Mouse (Mus musculus) forebrain, embryonic 12.5 days (tissue): ENCODE results near the gene Zfp322a. TPM values are rescaled to one million over a fixed set of nuclear protein-coding genes. Genes with fewer than 3 reads are reported as not detected.
"Not testable (repeated sequence)": the region's sequence is repeated elsewhere in the genome, so short reads cannot be mapped to it uniquely, and the experiment has no call there.

Source experiments
- ATAC-seq: fragments of 200-750 bp; cut with Nextera tagmentation; 2 replicates; pipeline ENCODE4 v1.8.0; 2017; ENCODE audit warnings: moderate TSS enrichment; ENCODE audit not compliant: low FRiP score
- H3K27ac ChIP-seq: fragments of 300-500 bp; sonication (generic); 2 replicates; pipeline ENCODE4 v1.5.1; 2016; ENCODE audit warnings: mild to moderate bottlenecking
- H3K27me3 ChIP-seq: fragments of 300-500 bp; sonication (generic); 2 replicates; pipeline ENCODE4 v1.6.1; 2016; ENCODE audit warnings: mild to moderate bottlenecking
- H3K36me3 ChIP-seq: fragments of 300-500 bp; sonication (generic); replicated peaks from 2 replicates; pipeline ENCODE4 v1.6.1; 2016; ENCODE audit warnings: mild to moderate bottlenecking
- H3K4me1 ChIP-seq: fragments of 300-500 bp; sonication (generic); 2 replicates; pipeline ENCODE4 v1.6.1; 2016
- H3K4me2 ChIP-seq: fragments of 300-500 bp; sonication (generic); 2 replicates; pipeline ENCODE4 v1.6.1; 2016; ENCODE audit warnings: mild to moderate bottlenecking, moderate library complexity
- H3K4me3 ChIP-seq: fragments of 300-500 bp; sonication (generic); replicated peaks from 2 replicates; pipeline ENCODE4 v1.5.1; 2016; ENCODE audit warnings: mild to moderate bottlenecking
- H3K9ac ChIP-seq: fragments of 300-500 bp; sonication (generic); 2 replicates; pipeline ENCODE4 v1.6.1; 2016; ENCODE audit warnings: mild to moderate bottlenecking
- H3K9me3 ChIP-seq: fragments of 300-500 bp; sonication (generic); 2 replicates; pipeline ENCODE4 v1.6.1; 2016
- whole genome bisulfite sequencing: fragments of 180-500 bp; shearing (Covaris S2); methylation state at CpG from one replicate; pipeline ENCODE4 v1.1.7; 2016; 5-methylcytosine and 5-hydroxymethylcytosine counted together
- polyA plus RNA-seq: library from polyadenylated mRNA; unstranded; fragments of >200 nt; fragmentation: Nextera tagmentation; extraction: Ambion mirVana; gene quantifications from 2 replicates; pipeline ENCODE4 v1.2.1, GENCODE M21; 2016

Gene Zfp322a
- polyA plus RNA-seq, 1 experiment from 2014 or later: 65.6 TPM

GRCm38 (mm10) chr13:23395301-23396245 is 26.6 kb upstream of the Zfp322a start:
- H3K27ac ChIP-seq: no peak overlapping the region
- H3K27me3 ChIP-seq: peaks cover 55% of the 10 kb centered on the region
- ATAC-seq: 0 out of 2 replicates have a peak, but pooled peaks have one; percentile 9
- 3% methylated on average over 43 of the region's 43 CpGs for WGBS
- peak overlapping the region; percentile 45 for H3K4me3 ChIP-seq
- peak overlapping the region; percentile 49; the same call in 1 of the 2 replicates for H3K9ac ChIP-seq
- peak overlapping the region; percentile 75 for H3K4me2 ChIP-seq
- no peaks in the 10 kb centered on the region for H3K9me3 ChIP-seq
- peaks cover 7% of the 10 kb centered on the region for H3K4me1 ChIP-seq
- H3K36me3 ChIP-seq: no peaks in the 10 kb centered on the region

GRCm38 (mm10) chr13:23387548-23387947 is 18.5 kb upstream of the Zfp322a start:
- Histone ChIP-seq H3K4me2 (no peak overlapping the region), H3K9me3 (no peaks in the 10 kb centered on the region), H3K27me3 (peaks cover 4% of the 10 kb centered on the region; the same call in 1 of the 2 replicates), H3K36me3 (no peaks in the 10 kb centered on the region), H3K9ac (no peak overlapping the region), H3K27ac (no peak overlapping the region), H3K4me3 (no peak overlapping the region), H3K4me1 (no peaks in the 10 kb centered on the region)
- WGBS: 82% methylated on average over 1 of the region's 1 CpGs
- ATAC-seq: no peak

GRCm38 (mm10) chr13:23383127-23383526 is 14.1 kb upstream of the Zfp322a start:
- Histone ChIP-seq H3K36me3 (no peaks in the 10 kb centered on the region), H3K27me3 (no peaks in the 10 kb centered on the region), H3K9ac (no peak overlapping the region), H3K9me3 (no peaks in the 10 kb centered on the region), H3K27ac (no peak overlapping the region), H3K4me2 (no peak overlapping the region), H3K4me3 (no peak overlapping the region), H3K4me1 (no peaks in the 10 kb centered on the region)
- WGBS: 61% methylated on average over 1 of the region's 1 CpGs
- ATAC-seq: no peak

- Histone ChIP-seq H3K27me3 (0 out of 2 replicates have a peak, but pooled peaks cover 6% of the 10 kb centered on the region), H3K27ac (no peak overlapping the region), H3K36me3 (no peaks in the 10 kb centered on the region), H3K9me3 (no peaks in the 10 kb centered on the region), H3K4me2 (no peak overlapping the region), H3K4me3 (no peak overlapping the region), H3K9ac (no peak overlapping the region), H3K4me1 (peaks cover 13% of the 10 kb centered on the region)
- ATAC-seq: no peak
- WGBS: 78% methylated on average over 1 of the region's 1 CpGs
Measured at GRCm38 (mm10) chr13:23372433-23372832, 3.4 kb upstream of the Zfp322a start.

GRCm38 (mm10) chr13:23370075-23370474 is 1.1 kb upstream of the Zfp322a start:
- 88% methylated on average over 4 of the region's 4 CpGs for WGBS
- Histone ChIP-seq H3K27me3 (0 out of 2 replicates have a peak, but pooled peaks cover 6% of the 10 kb centered on the region), H3K36me3 (0 out of 2 replicates have a peak, but pooled peaks cover 3% of the 10 kb centered on the region), H3K27ac (no peak overlapping the region), H3K4me1 (peaks cover 22% of the 10 kb centered on the region), H3K4me2 (peak overlapping the region; percentile 77; the same call in 1 of the 2 replicates), H3K9me3 (no peaks in the 10 kb centered on the region), H3K4me3 (peak overlapping the region; percentile 74; the same call in 1 of the 2 replicates), H3K9ac (no peak overlapping the region)
- ATAC-seq: no peak

- Histone ChIP-seq H3K27ac (peak overlapping the region; percentile 97), H3K9ac (peak overlapping the region; percentile 81), H3K27me3 (0 out of 2 replicates have a peak, but pooled peaks cover 6% of the 10 kb centered on the region), H3K4me1 (peaks cover 22% of the 10 kb centered on the region), H3K4me3 (peak overlapping the region; percentile 74), H3K4me2 (peak overlapping the region; percentile 77), H3K36me3 (0 out of 2 replicates have a peak, but pooled peaks cover 8% of the 10 kb centered on the region), H3K9me3 (no peaks in the 10 kb centered on the region)
- WGBS: 0% methylated on average over 10 of the region's 10 CpGs
- ATAC-seq: no peak; the same call in 1 of the 2 replicates
Measured at GRCm38 (mm10) chr13:23369421-23369765, 385 bp upstream of the Zfp322a start.

- Histone ChIP-seq H3K4me3 (no peak overlapping the region), H3K27me3 (no peaks in the 10 kb centered on the region), H3K9me3 (no peaks in the 10 kb centered on the region), H3K4me2 (no peak overlapping the region), H3K9ac (no peak overlapping the region), H3K36me3 (peaks cover 62% of the 10 kb centered on the region), H3K27ac (no peak overlapping the region), H3K4me1 (peaks cover 3% of the 10 kb centered on the region; the same call in 1 of the 2 replicates)
- no peak for ATAC-seq
- 93% methylated on average over 4 of the region's 4 CpGs for WGBS
Measured at GRCm38 (mm10) chr13:23361536-23361935, 7.5 kb downstream of the Zfp322a start.

GRCm38 (mm10) chr13:23354541-23354940 is 14.5 kb downstream of the Zfp322a start:
- H3K27me3 ChIP-seq, H3K4me2 ChIP-seq, H3K4me3 ChIP-seq, H3K9ac ChIP-seq, ATAC-seq, H3K27ac ChIP-seq, H3K4me1 ChIP-seq, H3K9me3 ChIP-seq: not testable (repeated sequence)
- 89% methylated on average over 5 of the region's 5 CpGs for WGBS
- H3K36me3 ChIP-seq: peaks cover 45% of the 10 kb centered on the region

- Histone ChIP-seq H3K4me1 (0 out of 2 replicates have a peak, but pooled peaks cover 12% of the 10 kb centered on the region), H3K27ac (no peak overlapping the region), H3K27me3 (peaks cover 41% of the 10 kb centered on the region), H3K9ac (no peak overlapping the region), H3K36me3 (no peaks in the 10 kb centered on the region), H3K9me3 (no peaks in the 10 kb centered on the region), H3K4me2 (peak overlapping the region; percentile 6; the same call in 1 of the 2 replicates), H3K4me3 (no peak overlapping the region)
- no peak for ATAC-seq
- 6% methylated on average over 18 of the region's 18 CpGs for WGBS
Measured at GRCm38 (mm10) chr13:23317305-23317889, 51.6 kb downstream of the Zfp322a start.

GRCm38 (mm10) chr13:23312909-23313669 is 55.9 kb downstream of the Zfp322a start:
- peak overlapping the region; percentile 82 for H3K4me2 ChIP-seq
- WGBS: 1% methylated on average over 42 of the region's 42 CpGs

GRCm38 (mm10) chr13:23310036-23310435 is 59.0 kb downstream of the Zfp322a start:
- peak overlapping the region; percentile 68 for H3K4me2 ChIP-seq
- H3K4me1 ChIP-seq: peaks cover 21% of the 10 kb centered on the region
- H3K4me3 ChIP-seq: peak overlapping the region; percentile 45
- peaks cover 81% of the 10 kb centered on the region for H3K27me3 ChIP-seq
- WGBS: 1% methylated on average over 11 of the region's 11 CpGs
- H3K9me3 ChIP-seq: no peaks in the 10 kb centered on the region
- no peaks in the 10 kb centered on the region for H3K36me3 ChIP-seq
- H3K27ac ChIP-seq: no peak overlapping the region
- peak overlapping the region; percentile 49; the same call in 1 of the 2 replicates for H3K9ac ChIP-seq
- ATAC-seq: no peak

More at GRCm38 (mm10) chr13:23312909-23313669, 55.9 kb downstream of the Zfp322a start:
- ATAC-seq: peak; percentile 30; the same call in 1 of the 2 replicates
- no peaks in the 10 kb centered on the region for H3K9me3 ChIP-seq
- peak overlapping the region; percentile 48 for H3K4me3 ChIP-seq
- H3K27me3 ChIP-seq: peaks cover 81% of the 10 kb centered on the region
- no peaks in the 10 kb centered on the region for H3K36me3 ChIP-seq
- peak overlapping the region; percentile 54 for H3K9ac ChIP-seq
- peaks cover 18% of the 10 kb centered on the region for H3K4me1 ChIP-seq
- H3K27ac ChIP-seq: no peak overlapping the region
